Mouse (Mus musculus) forebrain, embryonic 11.5 days (tissue): ENCODE results near the gene Cpsf6. TPM values are rescaled to one million over a fixed set of nuclear protein-coding genes. Genes with fewer than 3 reads are reported as not detected.
"Not testable (repeated sequence)": the region's sequence is repeated elsewhere in the genome, so short reads cannot be mapped to it uniquely, and the experiment has no call there.

Experiments used
- ATAC-seq: fragments of 200-750 bp; cut with Nextera tagmentation; replicated peaks from 2 replicates; pipeline ENCODE4 v1.8.0; 2017; ENCODE audit warnings: moderate TSS enrichment; ENCODE audit not compliant: low FRiP score
- DNase-seq: peaks from one replicate; pipeline ENCODE4 v3.0.0-alpha.2; 2017; ENCODE audit warnings: low spot score
- H3K27ac ChIP-seq: fragments of 300-500 bp; sonication (generic); 2 replicates; pipeline ENCODE4 v1.5.1; 2014; ENCODE audit warnings: low read depth, low read length
- H3K27me3 ChIP-seq: fragments of 300-500 bp; sonication (generic); 2 replicates; pipeline ENCODE4 v1.6.1; 2014; ENCODE audit warnings: mild to moderate bottlenecking, low read length, mixed read lengths; ENCODE audit not compliant: control insufficient read depth, insufficient read depth
- H3K36me3 ChIP-seq: fragments of 300-500 bp; sonication (generic); 2 replicates; pipeline ENCODE4 v1.6.1; 2014; ENCODE audit warnings: mild to moderate bottlenecking, low read length, moderate library complexity, mixed read lengths; ENCODE audit not compliant: control insufficient read depth, insufficient read depth
- H3K4me1 ChIP-seq: fragments of 300-500 bp; sonication (generic); replicated peaks from 2 replicates; pipeline ENCODE4 v1.6.1; 2014; ENCODE audit warnings: low read length, mixed read lengths; ENCODE audit not compliant: control insufficient read depth, insufficient read depth
- H3K4me2 ChIP-seq: fragments of 300-500 bp; sonication (generic); 2 replicates; pipeline ENCODE4 v1.6.1; 2014; ENCODE audit warnings: low read depth, mild to moderate bottlenecking, low read length, moderate library complexity, mixed read lengths; ENCODE audit not compliant: severe bottlenecking
- H3K4me3 ChIP-seq: fragments of 300-500 bp; sonication (generic); 2 replicates; pipeline ENCODE4 v1.5.1; 2014; ENCODE audit warnings: low read depth, low read length
- H3K9ac ChIP-seq: fragments of 300-500 bp; sonication (generic); 2 replicates; pipeline ENCODE4 v1.6.1; 2014; ENCODE audit warnings: low read length
- H3K9me3 ChIP-seq: fragments of 300-500 bp; sonication (generic); 2 replicates; pipeline ENCODE4 v1.6.1; 2016; ENCODE audit warnings: low read length, mixed read lengths; ENCODE audit not compliant: control insufficient read depth
- WGBS: fragments of 180-500 bp; shearing (Covaris S2); extraction: QIAGEN DNeasy Blood & Tissue Kit; methylation state at CpG from one replicate; pipeline ENCODE4 v1.1.7; 2014; 5-methylcytosine and 5-hydroxymethylcytosine counted together
- polyA plus RNA-seq: library from polyadenylated mRNA; unstranded; fragments of >200 nt; fragmentation: Nextera tagmentation; extraction: Ambion mirVana; gene quantifications from 2 replicates; pipeline ENCODE4 v1.2.1, GENCODE M21; 2014

Gene Cpsf6
- polyA plus RNA-seq, 1 experiment from 2014 or later: 282 TPM

- H3K27me3 ChIP-seq: no peaks in the 10 kb centered on the region
- DNase-seq (no peak), ATAC-seq (no peak)
- H3K4me2 ChIP-seq: no peak overlapping the region
- no peaks in the 10 kb centered on the region for H3K36me3 ChIP-seq
- 97% methylated on average over 2 of the region's 2 CpGs for WGBS
- H3K27ac ChIP-seq: no peak overlapping the region
- H3K4me3 ChIP-seq: no peak overlapping the region
- H3K4me1 ChIP-seq: no peaks in the 10 kb centered on the region
- no peak overlapping the region for H3K9ac ChIP-seq
- no peaks in the 10 kb centered on the region for H3K9me3 ChIP-seq
Measured at GRCm38 (mm10) chr10:117391801-117392200, 12.0 kb upstream of the Cpsf6 start.

DNA sequence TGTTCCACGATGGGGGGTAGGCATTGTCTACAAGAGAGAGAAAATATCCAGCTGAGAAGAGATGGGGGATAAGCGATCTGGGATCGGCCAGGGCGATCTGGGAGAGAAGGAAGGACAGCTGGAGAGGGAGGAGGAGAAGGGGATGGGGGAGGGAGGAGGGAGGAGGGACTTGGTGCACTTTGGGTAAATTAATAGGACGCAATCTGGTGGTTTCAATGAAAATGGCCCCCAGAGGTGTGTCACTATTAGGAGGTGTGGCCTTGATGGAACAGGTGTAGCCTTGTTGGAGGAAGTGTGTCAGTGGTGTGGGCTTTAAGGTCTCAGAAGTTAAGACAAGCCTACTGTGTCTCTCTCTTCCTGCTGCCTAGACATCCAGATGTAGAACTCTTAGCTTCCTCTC is 11.2 kb upstream of the Cpsf6 start:
- Histone ChIP-seq H3K9ac (no peak overlapping the region), H3K4me2 (no peak overlapping the region), H3K4me3 (no peak overlapping the region), H3K36me3 (no peaks in the 10 kb centered on the region), H3K27me3 (no peaks in the 10 kb centered on the region), H3K27ac (no peak overlapping the region), H3K9me3 (no peaks in the 10 kb centered on the region), H3K4me1 (no peaks in the 10 kb centered on the region)
- ATAC-seq (no peak), DNase-seq (no peak)
- 29% methylated on average over 5 of the region's 5 CpGs for WGBS

DNA sequence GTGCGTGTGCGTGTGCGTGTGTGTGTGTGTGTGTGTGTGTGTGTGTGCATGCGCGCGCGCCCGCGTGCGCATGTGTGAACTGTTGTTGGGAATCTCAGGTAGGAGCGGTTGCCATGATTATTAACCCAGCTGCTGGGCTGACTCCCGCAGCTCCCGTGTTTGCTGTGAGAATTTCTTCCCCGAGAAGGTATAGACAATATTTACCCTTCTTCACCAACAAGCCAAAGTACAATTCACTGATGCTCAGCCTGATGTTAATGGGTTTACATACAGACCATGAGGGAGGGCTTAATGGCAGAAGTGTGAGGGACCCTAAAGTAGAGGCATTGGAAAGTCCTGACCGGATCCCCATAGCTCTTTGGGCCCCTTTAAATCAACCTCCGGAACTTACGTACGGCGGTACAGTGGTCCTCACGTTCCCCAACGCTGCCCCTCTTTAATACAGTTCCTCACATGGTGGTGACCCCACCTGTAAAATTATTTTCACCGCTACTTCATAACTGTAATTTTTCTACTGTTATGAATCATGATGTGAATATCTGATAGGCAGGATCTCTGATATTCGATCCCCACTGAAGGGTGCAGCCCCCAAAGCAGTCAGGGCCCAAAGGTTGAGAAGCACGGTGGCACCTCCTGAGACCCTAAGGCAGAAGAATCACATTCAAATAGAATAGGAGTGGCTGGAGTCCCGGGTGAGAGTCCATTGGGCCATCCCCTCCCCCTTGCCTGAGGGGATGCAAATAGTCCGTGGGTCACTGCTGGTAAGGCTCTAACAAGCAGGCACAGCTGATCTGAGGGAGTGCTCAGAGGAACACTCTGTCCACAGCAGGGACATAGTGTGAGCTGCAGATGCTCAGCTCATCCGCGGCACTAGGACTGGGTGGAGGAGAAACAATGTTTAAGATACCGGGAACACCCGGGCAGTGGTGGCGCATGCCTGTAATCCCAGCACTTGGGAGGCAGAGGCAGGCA is 10.4 kb upstream of the Cpsf6 start:
- no peaks in the 10 kb centered on the region for H3K4me1 ChIP-seq
- no peaks in the 10 kb centered on the region for H3K36me3 ChIP-seq
- ATAC-seq (no peak), DNase-seq (no peak)
- H3K27ac ChIP-seq: no peak overlapping the region
- H3K9ac ChIP-seq: no peak overlapping the region
- no peaks in the 10 kb centered on the region for H3K27me3 ChIP-seq
- no peak overlapping the region for H3K4me3 ChIP-seq
- H3K9me3 ChIP-seq: no peaks in the 10 kb centered on the region
- 61% methylated on average over 31 of the region's 31 CpGs for WGBS
- no peak overlapping the region for H3K4me2 ChIP-seq

GRCm38 (mm10) chr10:117389371-117389740 is 9.5 kb upstream of the Cpsf6 start:
- no peak overlapping the region for H3K27ac ChIP-seq
- DNase-seq (no peak), ATAC-seq (no peak)
- H3K4me1 ChIP-seq: no peaks in the 10 kb centered on the region
- no peak overlapping the region for H3K4me3 ChIP-seq
- H3K36me3 ChIP-seq: no peaks in the 10 kb centered on the region
- no peak overlapping the region for H3K9ac ChIP-seq
- H3K4me2 ChIP-seq: no peak overlapping the region
- no peaks in the 10 kb centered on the region for H3K27me3 ChIP-seq
- no peaks in the 10 kb centered on the region for H3K9me3 ChIP-seq
- 77% methylated on average over 1 of the region's 1 CpGs for WGBS

- Histone ChIP-seq H3K4me3 (no peak overlapping the region), H3K9ac (no peak overlapping the region), H3K27ac (no peak overlapping the region), H3K9me3 (no peaks in the 10 kb centered on the region), H3K36me3 (no peaks in the 10 kb centered on the region), H3K4me2 (no peak overlapping the region), H3K4me1 (no peaks in the 10 kb centered on the region), H3K27me3 (no peaks in the 10 kb centered on the region)
- 31% methylated on average over 2 of the region's 2 CpGs for WGBS
- no peak for DNase-seq
- ATAC-seq: no peak
Measured at GRCm38 (mm10) chr10:117388637-117389370, 9.0 kb upstream of the Cpsf6 start.

- H3K36me3 ChIP-seq, H3K4me3 ChIP-seq, H3K4me1 ChIP-seq, H3K4me2 ChIP-seq, H3K27me3 ChIP-seq, H3K9ac ChIP-seq, ATAC-seq, H3K9me3 ChIP-seq, DNase-seq, H3K27ac ChIP-seq: not testable (repeated sequence)
- 54% methylated on average over 3 of the region's 3 CpGs for WGBS
Measured at GRCm38 (mm10) chr10:117387961-117388636, 8.3 kb upstream of the Cpsf6 start.

- Histone ChIP-seq H3K9ac (no peak overlapping the region), H3K27me3 (no peaks in the 10 kb centered on the region), H3K9me3 (no peaks in the 10 kb centered on the region), H3K4me2 (no peak overlapping the region), H3K4me1 (no peaks in the 10 kb centered on the region), H3K4me3 (no peak overlapping the region), H3K36me3 (no peaks in the 10 kb centered on the region), H3K27ac (no peak overlapping the region)
- 85% methylated on average over 6 of the region's 6 CpGs for WGBS
- no peak for DNase-seq
- ATAC-seq: no peak
Measured at GRCm38 (mm10) chr10:117386981-117387380, 7.2 kb upstream of the Cpsf6 start.

- H3K9me3 ChIP-seq: no peaks in the 10 kb centered on the region
- no peaks in the 10 kb centered on the region for H3K36me3 ChIP-seq
- no peak for DNase-seq
- WGBS: 94% methylated on average over 1 of the region's 1 CpGs
- H3K27me3 ChIP-seq: no peaks in the 10 kb centered on the region
- no peaks in the 10 kb centered on the region for H3K4me1 ChIP-seq
- no peak for ATAC-seq
- no peak overlapping the region for H3K9ac ChIP-seq
- no peak overlapping the region for H3K27ac ChIP-seq
- no peak overlapping the region for H3K4me2 ChIP-seq
- no peak overlapping the region for H3K4me3 ChIP-seq
Measured at GRCm38 (mm10) chr10:117386261-117386660, 6.4 kb upstream of the Cpsf6 start.
